Mouse (Mus musculus) heart, adult 8-10 months (tissue): ENCODE measurements around the gene Wdr63. TPM values are rescaled to one million over a fixed set of nuclear protein-coding genes. Genes with fewer than 3 reads are reported as not detected.
"Not testable (repeated sequence)": the region's sequence is repeated elsewhere in the genome, so short reads cannot be mapped to it uniquely, and the experiment has no call there.

ENCODE experiments used
- DNase-seq: peaks from one replicate; pipeline ENCODE4 v3.0.0; 2022; ENCODE audit warnings: low spot score
- total RNA-seq, 4 experiments: library from RNA; stranded (reverse); gene quantifications; 2 replicates each; pipeline ENCODE4 v1.2.4; 2022

Wdr63 gene
- total RNA-seq, 4 experiments from 2014 or later, result not detected

DNA sequence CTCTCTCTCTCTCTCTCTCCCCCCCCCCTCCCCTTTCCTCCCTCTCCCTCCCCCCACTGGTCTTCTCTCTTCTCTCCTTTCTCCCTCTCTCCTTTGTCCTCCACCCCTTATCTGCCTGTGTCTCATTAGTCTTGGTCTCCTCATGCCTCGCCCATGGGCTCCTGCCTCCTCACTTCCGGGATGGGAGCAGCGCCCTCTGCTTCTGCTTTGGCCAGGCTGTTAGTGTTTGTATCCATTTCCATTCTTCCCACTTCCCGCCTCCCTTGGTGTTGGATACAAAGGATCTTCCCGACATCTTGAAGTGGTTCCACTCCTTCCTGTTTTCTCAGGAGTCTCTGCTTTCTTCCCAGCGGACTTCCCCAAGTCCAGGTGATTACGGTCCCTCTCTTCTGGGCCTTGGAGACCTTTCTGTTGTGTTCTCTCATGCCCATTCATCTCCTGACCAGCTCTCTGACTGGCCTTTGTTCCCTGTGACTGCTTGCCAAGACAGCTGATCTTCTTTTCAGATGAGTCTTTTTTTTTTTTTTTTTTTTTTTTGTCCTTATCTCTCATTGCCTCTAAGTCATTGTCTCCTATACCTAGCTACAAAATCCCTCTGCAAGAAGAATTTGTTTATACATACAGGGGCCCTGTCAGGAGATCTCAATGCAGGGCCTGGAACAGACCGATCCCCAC, 96.2 kb downstream of the Wdr63 start:
- no peak for DNase-seq

GRCm38 (mm10) chr3:146010751-146011150, 97.2 kb downstream of the Wdr63 start:
- no peak for DNase-seq

GRCm38 (mm10) chr3:146009859-146010645, 97.9 kb downstream of the Wdr63 start:
- DNase-seq, result peak; percentile 24

- DNase-seq, result no peak
These were observed 100.1 kb downstream of the Wdr63 start for GRCm38 (mm10) chr3:146007872-146008271.

GRCm38 (mm10) chr3:146004347-146005051, 103.4 kb downstream of the Wdr63 start:
- no peak for DNase-seq

GRCm38 (mm10) chr3:145996539-145996938, 111.4 kb downstream of the Wdr63 start:
- not testable (repeated sequence) for DNase-seq

- DNase-seq, result peak; percentile 28
These were observed 112.4 kb downstream of the Wdr63 start for GRCm38 (mm10) chr3:145995489-145995888.

GRCm38 (mm10) chr3:145993481-145994201, 114.3 kb downstream of the Wdr63 start:
- DNase-seq, result no peak

DNA sequence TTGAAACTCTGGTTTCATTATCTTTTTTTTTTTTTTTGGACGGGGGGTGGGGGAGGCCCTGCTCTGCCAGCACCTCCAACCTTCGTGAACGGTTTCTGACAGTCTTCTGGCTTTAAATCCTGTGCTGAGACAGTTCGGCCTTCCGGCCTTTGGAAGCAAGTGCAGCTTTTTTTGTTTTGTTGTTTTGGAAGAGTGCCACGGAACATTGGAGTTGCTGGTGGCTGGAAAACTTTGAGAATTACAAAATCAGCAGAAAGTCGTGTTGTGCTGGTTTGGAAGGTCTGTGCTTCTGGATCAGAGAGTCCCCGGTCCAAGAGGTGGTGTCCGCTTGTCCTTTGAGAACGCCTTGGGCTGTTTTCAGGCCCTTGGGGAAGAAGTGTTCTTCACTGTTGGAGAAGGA, 115.1 kb downstream of the Wdr63 start:
- DNase-seq, result peak; percentile 83

DNA sequence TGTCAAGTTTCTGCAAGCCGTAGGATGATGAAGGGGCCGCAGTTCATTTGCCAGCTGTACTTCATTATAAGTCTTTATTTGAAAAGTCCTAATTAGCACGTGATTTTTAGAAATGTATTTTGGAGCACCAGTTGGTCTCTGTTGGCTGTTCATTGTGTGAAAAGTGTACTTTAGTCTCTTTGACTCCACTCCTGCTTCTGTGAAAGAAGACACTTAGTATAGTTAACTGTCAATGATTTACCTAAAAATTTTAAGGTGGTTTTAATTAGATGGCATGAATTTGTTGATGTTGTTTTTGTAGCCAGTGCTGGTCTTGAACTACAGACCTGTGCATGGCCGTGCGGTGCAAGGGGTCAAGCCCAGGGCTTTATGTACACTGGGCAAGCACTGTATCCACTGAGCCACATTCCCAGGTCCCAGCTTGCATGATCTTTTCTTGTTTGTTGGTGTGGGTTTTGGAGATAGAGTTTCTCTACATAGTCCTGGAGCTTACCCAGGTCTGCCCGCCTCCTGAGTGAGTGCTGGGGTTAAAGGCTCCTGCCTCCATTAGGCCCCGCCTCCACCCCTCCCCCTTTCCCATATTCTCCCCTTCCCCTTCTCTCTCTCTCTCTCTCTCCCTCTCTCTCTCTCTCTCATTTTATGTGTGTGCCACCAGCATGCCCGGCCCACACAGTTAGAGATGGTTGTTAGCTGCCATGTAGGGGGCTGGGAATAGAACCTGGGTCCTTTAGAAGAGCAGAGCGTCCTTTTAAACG, 115.8 kb downstream of the Wdr63 start:
- DNase-seq, result no peak

DNA sequence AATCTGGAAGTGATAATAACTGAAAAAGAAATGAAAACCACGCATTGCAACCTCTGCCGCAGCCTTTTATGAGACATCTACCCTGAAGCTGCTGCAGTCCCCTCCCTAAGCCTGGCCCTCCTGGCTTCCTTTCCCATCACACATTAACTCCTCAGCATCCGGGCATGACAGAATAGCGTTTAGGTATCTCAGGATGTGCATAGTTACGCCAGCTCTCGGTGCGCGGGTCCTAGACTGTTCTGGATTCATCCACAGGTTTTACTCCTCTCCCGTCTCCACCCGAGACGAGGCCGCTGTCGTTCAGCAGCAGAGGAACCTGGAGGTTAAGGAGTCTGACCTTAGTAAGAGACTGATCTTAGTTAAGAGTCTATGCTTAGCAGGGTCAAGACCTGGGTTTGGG, 116.8 kb downstream of the Wdr63 start:
- no peak for DNase-seq

Other genes with a start within 250 kb of the Wdr63 start
- 10 to 100 TPM; 14.9 to 17.6 (median 16.5) TPM for gene Bcl10, start 185.3 kb downstream of the Wdr63 start, total RNA-seq
- gene 2410004B18Rik, start 170.1 kb downstream of the Wdr63 start, total RNA-seq, result 10 to 100 TPM; 13.2 to 21.6 (median 18.0) TPM
- gene Syde2, start 120.3 kb downstream of the Wdr63 start, total RNA-seq, result 10 to 100 TPM; 16.7 to 21.8 (median 19.0) TPM
- gene Mcoln3, start 9.3 kb upstream of the Wdr63 start, total RNA-seq, result not detected
- gene Mcoln2, start 41.7 kb upstream of the Wdr63 start, total RNA-seq, result under 1 TPM in 3 of 4 experiments, not detected in 1; 0.12 to 0.30 (median 0.17) TPM
- gene Lpar3, start 112.8 kb upstream of the Wdr63 start, total RNA-seq, result under 1 TPM in 1 of 4 experiments, not detected in 3; 0.24 TPM